Mouse (Mus musculus) ES-Bruce4 (cell line): ENCODE results near the gene Cnep1r1.

Experiments
- CTCF ChIP-seq: IDR thresholded peaks from one replicate; pipeline ENCODE4 v1.8.1; 2011; ENCODE audit warnings: low read depth, low read length
- POLR2A ChIP-seq: IDR thresholded peaks from one replicate; pipeline ENCODE4 v1.8.1; 2011; ENCODE audit warnings: low read length; ENCODE audit not compliant: insufficient read depth

- no peak for TF ChIP-seq POLR2A
- TF ChIP-seq CTCF, result no peak
Observed at GRCm38 (mm10) chr8:88088006-88088405, 30.6 kb upstream of the Cnep1r1 start.
